Mouse (Mus musculus) liver, embryonic 14.5 days (tissue): ENCODE data around the gene Tiam2.

ENCODE experiments used
- CTCF ChIP-seq: IDR thresholded peaks from 2 replicates; pipeline ENCODE4 v1.5.1; 2016; ENCODE audit warnings: antibody characterized with exemption, low read depth, control low read depth
- EP300 ChIP-seq: IDR thresholded peaks from 2 replicates; pipeline ENCODE4 v1.6.1; 2016; ENCODE audit warnings: antibody characterized with exemption, low read depth

GRCm38 (mm10) chr17:3532254-3532653 lies 205.9 kb downstream of the Tiam2 start, which contains the start of gene Cldn20:
- TF ChIP-seq EP300, result no peak
- no peak for TF ChIP-seq CTCF
